Mouse (Mus musculus) lung, adult 2 months (tissue): Measurements from ENCODE around the gene Usp50. TPM values are rescaled to one million over a fixed set of nuclear protein-coding genes. Genes with fewer than 3 reads are reported as not detected.

ENCODE experiments used
- DNase-seq: peaks from one replicate; pipeline ENCODE4 v3.0.0; 2022
- H3K4me1 ChIP-seq: fragments of 200-500 bp; 2 replicates; pipeline ENCODE4 v1.6.1; 2011; ENCODE audit warnings: low read length; ENCODE audit not compliant: control insufficient read depth, insufficient read depth
- H3K4me3 ChIP-seq: fragments of 200-500 bp; replicated peaks from 2 replicates; pipeline ENCODE3; 2011; ENCODE audit warnings: low read depth, mild to moderate bottlenecking, control low read depth, low read length; ENCODE audit errors: extremely low read depth
- CTCF ChIP-seq: fragments of 200-500 bp; IDR thresholded peaks from 2 replicates; pipeline ENCODE4 v1.5.1; 2011; ENCODE audit warnings: mild to moderate bottlenecking, low read length, control low read depth; ENCODE audit not compliant: insufficient read depth
- POLR2A ChIP-seq: fragments of 200-500 bp; IDR thresholded peaks from 2 replicates; pipeline ENCODE4 v1.6.1; 2011; ENCODE audit warnings: low read depth, mild to moderate bottlenecking, control low read depth, low read length, borderline replicate concordance; ENCODE audit errors: extremely low read depth
- WGBS: fragments of 180-500 bp; shearing (Covaris S2); methylation state at CpG from one replicate; pipeline ENCODE4 v1.1.7; 2018; 5-methylcytosine and 5-hydroxymethylcytosine counted together
- polyA plus RNA-seq: library from polyadenylated mRNA; depleted of rRNA; stranded (reverse); fragments of >200 nt; gene quantifications from 2 replicates; pipeline ENCODE4 v1.2.3, GENCODE M21; 2012

Gene Usp50
- polyA plus RNA-seq, 1 experiment: 0.84 TPM

DNA sequence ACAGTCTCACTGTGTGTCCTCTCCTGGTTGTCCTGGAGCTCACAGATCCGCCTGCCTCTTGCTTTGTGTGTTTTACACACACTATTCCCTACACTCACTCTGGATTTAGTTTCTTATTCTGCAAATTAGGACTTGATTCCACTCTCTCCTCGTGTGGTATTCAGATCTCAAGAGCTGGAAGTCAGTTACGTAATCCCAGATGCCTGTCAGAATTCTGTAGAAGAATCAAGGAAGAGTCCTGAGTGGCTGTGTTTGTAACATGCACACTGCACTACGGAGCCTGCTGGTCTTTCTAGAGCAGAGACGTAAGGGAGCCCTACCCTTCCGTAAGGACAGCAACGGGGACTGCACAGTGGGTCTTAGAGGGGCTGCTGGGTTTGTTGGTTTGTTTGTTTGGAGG is 23.9 kb downstream of the Usp50 start:
- TF ChIP-seq CTCF (no peak), POLR2A (no peak)
- Histone ChIP-seq H3K4me3 (no peak overlapping the region), H3K4me1 (no peaks in the 10 kb centered on the region)
- DNase-seq: no peak
- 77% methylated on average over 7 of the region's 7 CpGs for WGBS

GRCm38 (mm10) chr2:126755664-126756063 is 27.6 kb downstream of the Usp50 start:
- DNase-seq: no peak
- WGBS: 75% methylated on average over 6 of the region's 6 CpGs
- no peak overlapping the region for H3K4me3 ChIP-seq
- H3K4me1 ChIP-seq: no peaks in the 10 kb centered on the region
- TF ChIP-seq POLR2A (no peak), CTCF (no peak)

DNA sequence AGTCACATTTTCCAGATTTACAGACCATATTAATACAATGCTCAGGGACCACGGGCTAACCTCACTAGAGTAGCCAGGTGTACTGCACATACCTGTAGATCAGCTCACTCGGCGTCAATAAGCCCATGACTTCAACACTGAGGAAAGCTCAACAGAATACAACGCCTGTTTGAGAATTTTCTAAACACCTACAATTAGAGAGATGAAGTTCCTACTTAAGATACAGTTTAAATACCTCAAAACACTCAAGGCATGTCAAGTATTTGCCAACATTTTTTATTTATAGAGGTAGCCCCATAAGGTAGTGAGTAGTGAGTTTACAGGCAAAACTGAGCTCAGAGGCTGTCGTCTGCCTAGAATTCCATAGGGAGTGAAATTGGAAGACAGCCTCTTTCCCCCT is 39.9 kb downstream of the Usp50 start:
- Histone ChIP-seq H3K4me1 (no peaks in the 10 kb centered on the region; the same call in 1 of the 2 replicates), H3K4me3 (no peak overlapping the region)
- no peak for DNase-seq
- TF ChIP-seq POLR2A (no peak), CTCF (no peak)
- 62% methylated on average over 5 of the region's 5 CpGs for WGBS

GRCm38 (mm10) chr2:126740314-126740713 is 43.0 kb downstream of the Usp50 start:
- H3K4me1 ChIP-seq: no peaks in the 10 kb centered on the region; the same call in 1 of the 2 replicates
- no peak for TF ChIP-seq POLR2A
- TF ChIP-seq CTCF: no peak
- no peak overlapping the region for H3K4me3 ChIP-seq
- DNase-seq: peak; percentile 64
- WGBS: 53% methylated on average over 2 of the region's 2 CpGs

GRCm38 (mm10) chr2:126735339-126736073 is 47.8 kb downstream of the Usp50 start:
- WGBS: 83% methylated on average over 6 of the region's 6 CpGs
- H3K4me3 ChIP-seq: no peak overlapping the region
- TF ChIP-seq POLR2A (no peak), CTCF (no peak)
- no peak for DNase-seq
- H3K4me1 ChIP-seq: no peaks in the 10 kb centered on the region; the same call in 1 of the 2 replicates

DNA sequence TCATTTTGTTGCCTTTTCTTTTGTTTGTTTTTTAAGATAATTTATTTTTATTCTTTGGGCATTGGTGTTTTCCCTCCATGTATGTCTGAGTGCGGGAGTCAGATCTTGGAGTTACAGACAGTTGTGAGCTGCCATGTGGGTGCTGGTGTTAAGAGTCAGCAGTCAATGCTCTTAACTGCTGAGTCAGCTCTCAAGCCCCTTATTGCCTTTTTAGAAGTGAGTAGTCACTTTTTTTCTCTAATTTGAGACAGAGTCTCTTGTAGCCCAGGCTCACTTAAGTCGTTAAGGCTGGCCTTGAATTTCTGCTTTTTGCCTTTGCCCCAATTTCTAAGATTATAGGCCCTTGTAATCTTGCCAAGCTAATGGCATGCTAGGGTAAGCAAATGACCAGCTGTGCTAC is 52.8 kb downstream of the Usp50 start:
- no peak overlapping the region for H3K4me3 ChIP-seq
- H3K4me1 ChIP-seq: peaks cover 4% of the 10 kb centered on the region
- TF ChIP-seq CTCF (no peak), POLR2A (no peak)
- no peak for DNase-seq
- 71% methylated on average over 2 of the region's 2 CpGs for WGBS

DNA sequence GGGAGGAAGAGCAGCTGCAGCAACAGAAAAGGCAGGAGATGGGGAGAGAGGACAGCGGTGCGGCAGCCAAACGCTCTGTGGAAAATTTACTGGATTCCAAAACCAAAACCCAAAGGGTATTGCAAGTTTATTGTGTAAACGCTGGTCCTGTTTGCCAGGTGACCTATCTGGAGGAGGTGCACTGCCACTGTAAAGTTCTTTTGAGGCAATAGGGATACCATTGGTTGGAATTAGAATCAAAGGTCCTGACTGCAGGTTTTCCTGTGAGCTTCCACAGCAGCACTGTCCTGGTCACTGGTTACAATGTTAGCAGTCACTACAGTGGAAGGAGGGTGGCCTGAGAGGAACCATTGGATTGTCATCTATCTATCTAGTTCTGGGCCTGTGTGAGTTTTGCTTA is 54.1 kb downstream of the Usp50 start:
- H3K4me3 ChIP-seq: no peak overlapping the region
- peaks cover 4% of the 10 kb centered on the region for H3K4me1 ChIP-seq
- TF ChIP-seq POLR2A (no peak), CTCF (no peak)
- WGBS: 91% methylated on average over 4 of the region's 4 CpGs
- no peak for DNase-seq

- no peak for TF ChIP-seq CTCF
- TF ChIP-seq POLR2A: no peak
- no peak for DNase-seq
- Histone ChIP-seq H3K4me3 (no peak overlapping the region), H3K4me1 (peaks cover 4% of the 10 kb centered on the region)
These were observed 70.3 kb downstream of the Usp50 start for GRCm38 (mm10) chr2:126712950-126713349.

DNA sequence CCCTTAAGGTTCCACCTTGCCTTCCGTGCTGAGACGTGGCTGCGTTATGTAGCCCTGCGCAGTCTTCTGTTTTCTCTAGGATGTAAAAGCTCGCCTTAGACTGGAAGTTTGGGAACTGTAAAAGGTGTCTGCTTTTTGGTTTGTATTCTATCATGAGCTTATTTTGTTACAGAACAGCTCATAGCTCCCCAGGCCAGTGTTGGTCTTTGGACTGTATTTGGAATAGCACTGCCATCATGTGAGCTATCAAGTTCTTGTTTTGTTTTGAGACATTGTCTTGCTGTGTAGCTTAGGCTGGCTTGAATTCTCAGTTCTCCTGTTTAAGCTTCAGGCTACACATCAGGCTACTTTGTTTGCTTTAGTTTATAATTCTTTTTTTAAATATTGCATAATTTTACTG is 70.7 kb downstream of the Usp50 start:
- Histone ChIP-seq H3K4me3 (no peak overlapping the region), H3K4me1 (peaks cover 6% of the 10 kb centered on the region)
- 94% methylated on average over 5 of the region's 5 CpGs for WGBS
- TF ChIP-seq POLR2A (no peak), CTCF (no peak)
- DNase-seq: no peak

DNA sequence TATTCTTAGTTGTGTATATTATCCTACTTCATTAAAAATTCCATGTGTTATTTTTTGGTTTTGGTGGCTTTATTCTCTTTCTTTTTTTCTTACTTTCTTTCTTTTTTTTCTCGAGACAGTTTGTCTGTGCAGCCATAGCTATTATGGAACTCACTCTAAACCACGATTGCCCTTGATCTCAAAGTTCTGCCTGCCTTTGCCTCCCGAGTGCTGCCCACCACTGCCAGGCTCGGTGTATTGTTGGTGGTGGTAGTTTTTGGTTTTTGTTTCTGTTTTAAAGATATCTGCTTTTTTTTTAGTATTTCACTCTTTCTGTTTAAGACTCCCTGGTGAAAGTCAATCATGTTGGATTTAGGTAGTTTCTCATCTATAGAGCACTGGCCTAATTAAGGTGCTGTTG is 74.9 kb downstream of the Usp50 start:
- Histone ChIP-seq H3K4me1 (peaks cover 6% of the 10 kb centered on the region), H3K4me3 (peak overlapping the region; percentile 44)
- 54% methylated on average over 4 of the region's 4 CpGs for WGBS
- TF ChIP-seq CTCF: no peak
- TF ChIP-seq POLR2A: no peak
- no peak for DNase-seq

DNA sequence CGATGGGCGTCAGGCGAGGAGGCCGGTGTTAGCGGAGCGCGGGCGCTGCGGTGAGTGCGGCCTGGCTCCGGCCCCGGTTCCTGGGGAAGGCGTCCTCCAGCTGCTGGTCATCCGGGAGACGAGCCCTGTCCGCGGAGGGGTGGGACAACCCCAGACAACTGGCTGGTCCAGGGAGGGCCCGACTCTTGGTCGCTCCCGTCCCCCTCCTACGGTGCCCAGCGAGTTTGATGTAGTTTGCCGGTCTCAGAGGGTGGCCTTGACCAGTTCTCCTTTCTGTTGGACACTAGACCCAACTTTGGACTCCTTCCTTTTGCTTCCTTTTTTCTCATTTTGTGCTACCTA is 75.9 kb downstream of the Usp50 start:
- Histone ChIP-seq H3K4me1 (peaks cover 6% of the 10 kb centered on the region), H3K4me3 (peak overlapping the region; percentile 94)
- DNase-seq: no peak
- TF ChIP-seq CTCF: no peak
- no peak for TF ChIP-seq POLR2A
- WGBS: under 1% methylated on average over 23 of the region's 23 CpGs
